Comparison of ENCODE assay signal across 8 mouse cellular contexts in genomic region chr10:74925324-74925723, GRCm38 (mm10). TPM values are rescaled to one million over a fixed set of nuclear protein-coding genes. Genes with fewer than 3 reads are reported as not detected.
DNase-seq lines count a peak whose midpoint lies in the region; ATAC-seq and TF ChIP-seq lines count a peak whose summit lies in the region.

No protein-coding gene starts in this region.

- H3K9me3 ChIP-seq in heart, embryonic 14.5 days (ENCODE audit: control insufficient read depth, low read length): no peaks in the 10 kb centered on the region
- H3K9me3 ChIP-seq in liver, embryonic 12.5 days (replicated peaks): no peaks in the 10 kb centered on the region

- H3K27me3 ChIP-seq in spleen, adult 2 months (ENCODE audit: control insufficient read depth, insufficient read depth, low read length): no peaks in the 10 kb centered on the region
- H3K27me3 ChIP-seq in heart, embryonic 14.5 days (ENCODE audit: control insufficient read depth, insufficient read depth, low read length): 0 out of 2 replicates have a peak, but pooled peaks cover 4% of the 10 kb centered on the region
- no peaks in the 10 kb centered on the region for H3K27me3 ChIP-seq in liver, embryonic 12.5 days (replicated peaks)

- peak; percentile 30; the same call in 1 of the 2 replicates for TF ChIP-seq CTCF in spleen, adult 2 months (IDR thresholded peaks at IDR 0.05; ENCODE audit: extremely low read depth, insufficient read depth, insufficient read length, insufficient replicate concordance)

- H3K4me2 ChIP-seq in heart, embryonic 14.5 days (ENCODE audit: low read length): peak overlapping the region; percentile 46
- peak overlapping the region; percentile 45 for H3K4me2 ChIP-seq in liver, embryonic 12.5 days

- no peak overlapping the region for H3K4me3 ChIP-seq in spleen, adult 2 months (ENCODE audit: extremely low read depth, insufficient read depth, insufficient read length)
- H3K4me3 ChIP-seq in heart, embryonic 14.5 days (ENCODE audit: control insufficient read depth in 1 of 2, insufficient read depth in 1 of 2, low read depth in 1 of 2, low read length in 2 of 2): no peak overlapping the region
- no peak overlapping the region for H3K4me3 ChIP-seq in liver, embryonic 12.5 days

- H3K4me1 ChIP-seq in spleen, adult 2 months (ENCODE audit: control insufficient read depth, insufficient read depth, insufficient read length): no peaks in the 10 kb centered on the region
- no peaks in the 10 kb centered on the region for H3K4me1 ChIP-seq in heart, embryonic 14.5 days (ENCODE audit: control insufficient read depth in 2 of 2, insufficient read depth in 2 of 2, low read length in 2 of 2)
- H3K4me1 ChIP-seq in liver, embryonic 12.5 days: 0 out of 2 replicates have a peak, but pooled peaks cover 2% of the 10 kb centered on the region

- no peak overlapping the region for H3K27ac ChIP-seq in spleen, adult 2 months (ENCODE audit: insufficient read depth, low read length)
- H3K27ac ChIP-seq in heart, embryonic 14.5 days (replicated peaks in 1 of 2; ENCODE audit: control insufficient read depth in 1 of 2, insufficient read depth in 1 of 2, low read depth in 2 of 2, low read length in 2 of 2): no peak overlapping the region
- no peak overlapping the region for H3K27ac ChIP-seq in liver, embryonic 12.5 days

- WGBS in spleen, adult 2 months: 19% methylated on average over 21 of the region's 21 CpGs
- 12% methylated on average over 21 of the region's 21 CpGs for WGBS in heart, embryonic 14.5 days
- WGBS in liver, embryonic 12.5 days (ENCODE audit: insufficient replicate concordance): 18% methylated on average over 21 of the region's 21 CpGs

- no peak for ATAC-seq in heart, embryonic 14.5 days (ENCODE audit: insufficient number of reproducible peaks, insufficient read depth, low FRiP score, low read depth)
- 0 out of 2 replicates have a peak, but pooled peaks have one; percentile 17 for ATAC-seq in liver, embryonic 12.5 days

- TF ChIP-seq POLR2A in spleen, adult 2 months (IDR thresholded peaks at IDR 0.05; ENCODE audit: low read depth, low read length): no peak

- no peak for DNase-seq in spleen, adult 2 months (ENCODE audit: low read depth in 1 of 2, low spot score in 2 of 2)
- no peak for DNase-seq in spleen, adult 18-20 months
- peak; percentile 77 for DNase-seq in embryo, embryonic 10 days (ENCODE audit: low spot score)
- peak; percentile 72 for DNase-seq in kidney, postnatal 10 days
- peak; percentile 44 for DNase-seq in naive thymus-derived CD4-positive, alpha-beta T cell, adult 2 months (ENCODE audit: low read depth)
- peak; percentile 54 for DNase-seq in thymus, postnatal 25 days

- no peaks in the 10 kb centered on the region for H3K36me3 ChIP-seq in spleen, adult 2 months (ENCODE audit: control insufficient read depth, insufficient read depth, low read length)
- no peaks in the 10 kb centered on the region for H3K36me3 ChIP-seq in heart, embryonic 14.5 days (ENCODE audit: control insufficient read depth, insufficient read depth, low read length)
- no peaks in the 10 kb centered on the region for H3K36me3 ChIP-seq in liver, embryonic 12.5 days

- H3K9ac ChIP-seq in heart, embryonic 14.5 days (ENCODE audit: low read length): no peak overlapping the region
- H3K9ac ChIP-seq in liver, embryonic 12.5 days: no peak overlapping the region

RNA-seq across cellular contexts. Expression of gene Gnaz, which starts 41.7 kb away (rescaled TPM):
- polyA plus RNA-seq in spleen, adult 2 months (2012; rRNA removed): 5.3 and 10.8 TPM in 2 replicates
- 0.67 and 0.76 TPM in 2 replicates for polyA plus RNA-seq in heart, embryonic 14.5 days (2014; fragmentation: Nextera tagmentation; extraction: Ambion mirVana)
- 9.0 and 9.6 TPM in 2 replicates for polyA plus RNA-seq in liver, embryonic 12.5 days (2016; fragmentation: Nextera tagmentation; extraction: Ambion mirVana)

Comparison
In these comparisons a context has a peak if more than half of its experiments do, and no peak if none do; other contexts are left out.
1. DNase-seq: peak in embryo, embryonic 10 days (single experiment), kidney, postnatal 10 days (single experiment), naive thymus-derived CD4-positive, alpha-beta T cell, adult 2 months (single experiment) and thymus, postnatal 25 days (single experiment); none in spleen, adult 2 months (0 of 2) and spleen, adult 18-20 months (0 of 2).